Mouse (Mus musculus) adrenal gland, postnatal 10 days (tissue): ENCODE data around the gene Ercc2. TPM values are rescaled to one million over a fixed set of nuclear protein-coding genes. Genes with fewer than 3 reads are reported as not detected.

Experiments used
- DNase-seq: peaks from one replicate; pipeline ENCODE4 v3.0.0; 2021; ENCODE audit warnings: mixed read lengths
- total RNA-seq, 2 experiments: library from RNA; stranded (reverse); gene quantifications; 2 replicates each; pipeline ENCODE4 v1.2.3; 2021

Gene Ercc2
- total RNA-seq, 2 experiments from 2014 or later, result 18.8 to 29.0 TPM

- peak; percentile 77 for DNase-seq
Observed at GRCm38 (mm10) chr7:19359892-19360641, 21.7 kb upstream of the Ercc2 start.

GRCm38 (mm10) chr7:19360944-19361343 lies 20.9 kb upstream of the Ercc2 start:
- DNase-seq, result peak; percentile 93

GRCm38 (mm10) chr7:19361720-19362119 lies 20.1 kb upstream of the Ercc2 start:
- DNase-seq, result peak; percentile 87

GRCm38 (mm10) chr7:19362276-19362675 lies 19.5 kb upstream of the Ercc2 start:
- no peak for DNase-seq

- peak; percentile 85 for DNase-seq
Observed at GRCm38 (mm10) chr7:19363881-19364280, 17.9 kb upstream of the Ercc2 start.

GRCm38 (mm10) chr7:19365376-19365775 lies 16.4 kb upstream of the Ercc2 start:
- no peak for DNase-seq

GRCm38 (mm10) chr7:19368380-19368779 lies 13.4 kb upstream of the Ercc2 start:
- DNase-seq, result peak; percentile 79

GRCm38 (mm10) chr7:19369823-19370425 lies 11.9 kb upstream of the Ercc2 start:
- DNase-seq, result peak; percentile 81

- no peak for DNase-seq
Observed at GRCm38 (mm10) chr7:19373367-19373766, 8.4 kb upstream of the Ercc2 start.

- DNase-seq, result no peak
Observed at GRCm38 (mm10) chr7:19375368-19375767, 6.4 kb upstream of the Ercc2 start.

GRCm38 (mm10) chr7:19376019-19376418 lies 5.8 kb upstream of the Ercc2 start:
- DNase-seq, result no peak

- DNase-seq, result no peak
Observed at GRCm38 (mm10) chr7:19378049-19378448, 3.8 kb upstream of the Ercc2 start.

- peak; percentile 55 for DNase-seq
Observed at GRCm38 (mm10) chr7:19382166-19382541, 344 bp downstream of the Ercc2 start.

GRCm38 (mm10) chr7:19383708-19384107 lies 1.9 kb downstream of the Ercc2 start:
- DNase-seq, result peak; percentile 29

GRCm38 (mm10) chr7:19388699-19389413 lies 7.0 kb downstream of the Ercc2 start:
- no peak for DNase-seq

- DNase-seq, result no peak
Observed at GRCm38 (mm10) chr7:19394484-19394883, 12.7 kb downstream of the Ercc2 start.

GRCm38 (mm10) chr7:19399496-19400280 lies 17.9 kb downstream of the Ercc2 start:
- peak; percentile 60 for DNase-seq

GRCm38 (mm10) chr7:19400946-19401345 lies 19.1 kb downstream of the Ercc2 start:
- DNase-seq, result no peak

GRCm38 (mm10) chr7:19402535-19403112 lies 20.8 kb downstream of the Ercc2 start:
- no peak for DNase-seq

- DNase-seq, result peak; percentile 51
Observed at GRCm38 (mm10) chr7:19403731-19404296, 22.0 kb downstream of the Ercc2 start, which contains the start of gene Klc3. Gene Klc3, minus strand, starts transcription at chr7:19404104.

GRCm38 (mm10) chr7:19404476-19404875 lies 22.7 kb downstream of the Ercc2 start, which contains the start of gene Ckm:
Gene Ckm, plus strand, starts transcription at chr7:19404776.
- DNase-seq, result no peak
